Mouse (Mus musculus) gastrocnemius, postnatal 10 days (tissue): ENCODE measurements around the gene Caap1. TPM values are rescaled to one million over a fixed set of nuclear protein-coding genes. Genes with fewer than 3 reads are reported as not detected.

Experiments
- DNase-seq: peaks from one replicate; pipeline ENCODE4 v3.0.0; 2021; ENCODE audit warnings: mixed read lengths
- total RNA-seq, 2 experiments: library from RNA; stranded (reverse); gene quantifications; 2 replicates each; pipeline ENCODE4 v1.2.3; 2021

Gene Caap1
- total RNA-seq, 2 experiments from 2014 or later: 3.6 to 4.4 TPM

GRCm38 (mm10) chr4:94515366-94515765 lies 41.2 kb downstream of the Caap1 start:
- no peak for DNase-seq

- peak; percentile 11 for DNase-seq
Observed at GRCm38 (mm10) chr4:94476749-94477399, 79.7 kb downstream of the Caap1 start.

- DNase-seq: no peak
Observed at GRCm38 (mm10) chr4:94473286-94473685, 83.3 kb downstream of the Caap1 start.

GRCm38 (mm10) chr4:94459424-94459823 lies 97.2 kb downstream of the Caap1 start:
- DNase-seq: no peak

- no peak for DNase-seq
Observed at GRCm38 (mm10) chr4:94454857-94455256, 101.7 kb downstream of the Caap1 start.

Other genes starting within 250 kb of the Caap1 start
- not detected for gene Gm10306, start 250 bp downstream of the Caap1 start, total RNA-seq
- gene Plaa, start 46.4 kb upstream of the Caap1 start, total RNA-seq: 10 to 100 TPM; 39.8 to 40.3 TPM
- 1 to 10 TPM; 6.3 to 7.7 TPM for gene Ift74, start 57.7 kb upstream of the Caap1 start, total RNA-seq
- not detected for gene Lrrc19, start 93.3 kb upstream of the Caap1 start, total RNA-seq
- 10 to 100 TPM; 24.3 to 30.9 TPM for gene Tek, start 182.5 kb upstream of the Caap1 start, total RNA-seq